Mouse (Mus musculus) forebrain, embryonic 14.5 days (tissue): Measurements from ENCODE around the gene Sephs1. TPM values are rescaled to one million over a fixed set of nuclear protein-coding genes. Genes with fewer than 3 reads are reported as not detected.

ENCODE experiments used
- ATAC-seq: fragments of 200-750 bp; cut with Nextera tagmentation; 2 replicates; pipeline ENCODE4 v1.8.0; 2017; ENCODE audit warnings: mild to moderate bottlenecking, moderate library complexity
- DNase-seq: peaks from one replicate; pipeline ENCODE4 v3.0.0-alpha.2; 2015; ENCODE audit warnings: low spot score
- H3K27ac ChIP-seq: fragments of 300-500 bp; sonication (generic); 2 replicates; pipeline ENCODE4 v1.5.1; 2014; ENCODE audit warnings: low read depth, mild to moderate bottlenecking, control low read depth, low read length, moderate library complexity
- H3K27me3 ChIP-seq: fragments of 300-500 bp; sonication (generic); replicated peaks from 2 replicates; pipeline ENCODE4 v1.6.1; 2014; ENCODE audit warnings: low read length, control low read depth, mixed read lengths; ENCODE audit not compliant: control insufficient read depth, insufficient read depth
- H3K36me3 ChIP-seq: fragments of 300-500 bp; sonication (generic); 2 replicates; pipeline ENCODE4 v1.6.1; 2014; ENCODE audit warnings: low read length, control low read depth; ENCODE audit not compliant: control insufficient read depth, insufficient read depth
- H3K4me1 ChIP-seq: fragments of 300-500 bp; sonication (generic); 2 replicates; pipeline ENCODE4 v1.6.1; 2014; ENCODE audit warnings: antibody characterized with exemption, low read length, control low read depth; ENCODE audit not compliant: control insufficient read depth, insufficient read depth
- H3K4me2 ChIP-seq: fragments of 300-500 bp; sonication (generic); 2 replicates; pipeline ENCODE4 v1.6.1; 2014; ENCODE audit warnings: mild to moderate bottlenecking, control low read depth, low read length
- H3K4me3 ChIP-seq: fragments of 300-500 bp; sonication (generic); 2 replicates; pipeline ENCODE4 v1.5.1; 2014; ENCODE audit warnings: low read depth, low read length, control low read depth
- H3K9ac ChIP-seq: fragments of 300-500 bp; sonication (generic); 2 replicates; pipeline ENCODE4 v1.6.1; 2014; ENCODE audit warnings: mild to moderate bottlenecking, low read length, control low read depth, moderate library complexity
- H3K9me3 ChIP-seq: fragments of 300-500 bp; sonication (generic); replicated peaks from 2 replicates; pipeline ENCODE4 v1.6.1; 2016; ENCODE audit warnings: low read length, control low read depth, mixed read lengths; ENCODE audit not compliant: control insufficient read depth
- WGBS: fragments of 180-500 bp; shearing (Covaris S2); extraction: QIAGEN DNeasy Blood & Tissue Kit; methylation state at CpG from one replicate; pipeline ENCODE4 v1.1.7; 2014; 5-methylcytosine and 5-hydroxymethylcytosine counted together
- polyA plus RNA-seq: library from polyadenylated mRNA; unstranded; fragments of >200 nt; fragmentation: Nextera tagmentation; extraction: Ambion mirVana; gene quantifications from 2 replicates; pipeline ENCODE4 v1.2.1, GENCODE M21; 2014

Gene Sephs1
- polyA plus RNA-seq, 1 experiment from 2014 or later = 102 TPM

DNA sequence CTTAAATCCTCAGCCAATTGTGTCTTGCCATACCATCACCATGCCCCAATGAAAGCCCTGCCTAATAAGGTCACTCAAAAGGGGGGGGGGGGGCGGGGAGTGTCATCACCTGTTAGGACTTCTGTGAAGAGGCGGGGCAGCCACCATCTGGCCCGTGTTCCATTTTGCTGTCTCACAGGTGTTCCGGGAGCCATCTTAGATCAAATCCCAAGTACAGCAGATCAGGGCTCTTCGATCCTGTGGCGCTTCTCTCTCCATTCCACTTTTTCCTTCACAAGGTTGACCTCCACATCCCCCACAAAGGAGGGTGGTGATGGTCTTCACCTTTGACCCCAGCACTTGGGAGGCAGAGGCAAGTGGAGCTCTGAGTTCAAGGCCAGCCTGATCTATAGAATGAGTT lies 34.7 kb downstream of the Sephs1 start:
- Histone ChIP-seq H3K4me1 (no peaks in the 10 kb centered on the region), H3K4me2 (no peak overlapping the region), H3K9ac (no peak overlapping the region), H3K36me3 (no peaks in the 10 kb centered on the region), H3K27me3 (no peaks in the 10 kb centered on the region), H3K27ac (no peak overlapping the region), H3K4me3 (no peak overlapping the region), H3K9me3 (no peaks in the 10 kb centered on the region)
- WGBS = 67% methylated on average over 6 of the region's 6 CpGs
- ATAC-seq (no peak), DNase-seq (no peak)

DNA sequence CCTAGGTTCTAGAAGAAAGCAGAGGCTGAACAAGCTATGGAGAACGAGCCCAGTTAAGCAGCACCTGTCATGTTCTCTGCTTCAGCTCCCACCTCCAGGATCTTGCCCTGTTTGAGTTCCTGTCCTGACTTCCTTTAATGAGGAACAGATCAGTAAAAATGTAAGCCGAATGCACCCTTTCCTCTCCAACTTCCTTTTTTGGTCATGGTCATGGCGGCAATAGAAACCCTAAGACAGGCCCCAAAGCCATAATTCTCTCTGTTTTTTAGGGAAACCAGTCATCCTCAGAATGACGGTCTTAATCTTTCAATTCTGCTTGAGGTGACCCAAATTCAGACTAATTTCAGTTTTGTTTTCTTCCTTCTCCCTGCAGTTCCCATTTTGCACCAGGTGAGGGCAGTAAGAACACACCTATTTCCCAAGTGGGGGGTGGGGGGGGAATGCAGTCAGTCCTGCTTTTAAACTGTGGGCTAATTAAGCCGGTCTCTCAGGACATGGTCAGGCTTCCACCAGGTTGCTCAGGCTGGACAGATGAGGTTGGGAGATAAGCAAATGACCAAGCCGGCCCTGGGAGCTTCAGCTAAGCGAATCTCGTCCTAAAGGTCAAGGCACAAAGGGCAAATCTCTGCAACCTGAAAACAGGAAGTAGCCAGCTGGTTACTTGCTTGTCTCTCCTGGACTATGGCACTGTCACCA lies 36.1 kb downstream of the Sephs1 start:
- DNase-seq = peak; percentile 62
- Histone ChIP-seq H3K4me3 (no peak overlapping the region), H3K4me1 (no peaks in the 10 kb centered on the region), H3K27me3 (no peaks in the 10 kb centered on the region), H3K4me2 (peak overlapping the region; percentile 28; the same call in 1 of the 2 replicates), H3K36me3 (no peaks in the 10 kb centered on the region), H3K27ac (no peak overlapping the region), H3K9ac (no peak overlapping the region), H3K9me3 (no peaks in the 10 kb centered on the region)
- 21% methylated on average over 8 of the region's 8 CpGs for WGBS
- ATAC-seq = no peak

DNA sequence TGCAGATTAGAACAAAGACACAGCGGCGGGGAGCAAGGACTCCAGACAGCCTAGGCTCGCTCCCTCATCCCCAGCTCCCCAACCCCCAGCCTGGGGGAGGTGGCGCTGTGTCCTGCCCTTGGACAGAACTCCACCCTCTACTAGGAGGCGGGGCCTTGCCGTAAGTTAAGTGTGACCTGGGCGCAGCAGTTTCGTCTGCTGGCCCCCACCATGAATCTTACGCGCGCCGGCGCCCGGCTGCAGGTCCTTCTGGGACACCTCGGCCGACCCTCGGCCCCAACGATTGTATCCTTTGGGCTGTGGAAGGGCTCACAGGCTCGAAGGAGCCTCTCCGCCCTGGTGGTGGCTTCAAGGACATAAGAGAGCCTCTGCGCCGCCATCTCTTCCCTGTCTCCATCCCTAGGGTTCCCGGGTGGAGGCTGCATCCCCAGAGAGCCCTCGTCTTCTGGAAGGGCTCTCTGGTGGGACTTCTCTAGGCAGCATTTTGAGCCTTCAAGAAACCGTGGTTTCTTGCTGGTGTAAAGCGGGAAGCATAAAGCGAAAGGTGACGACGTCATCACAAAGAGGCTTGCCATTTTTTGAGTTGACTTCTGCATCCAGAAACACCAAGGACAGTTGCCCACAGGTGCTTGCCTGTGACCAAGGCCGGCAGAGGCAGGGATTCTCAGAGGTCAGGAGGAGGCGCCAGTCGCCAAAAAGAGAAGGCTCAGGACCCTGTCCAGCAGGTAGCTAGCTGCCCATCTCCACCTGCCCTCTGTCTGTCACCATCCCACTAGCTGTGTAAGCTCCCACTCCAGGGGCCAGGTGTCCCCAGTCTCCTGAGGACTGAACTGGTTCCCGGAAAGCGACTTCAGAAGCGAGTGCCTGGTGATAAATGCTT lies 37.7 kb downstream of the Sephs1 start, which contains the start of gene Phyh:
TSS of gene Phyh (plus strand) at position 160 of the 880 bp plus-strand sequence.
- H3K4me1 ChIP-seq = no peaks in the 10 kb centered on the region
- H3K36me3 ChIP-seq = no peaks in the 10 kb centered on the region
- peak within 1 kb of the TSS; percentile 60 for H3K4me2 ChIP-seq
- no peaks in the 10 kb centered on the region for H3K27me3 ChIP-seq
- no peak within 1 kb of the TSS for H3K27ac ChIP-seq
- WGBS = 7% methylated on average over 35 of the region's 35 CpGs
- ATAC-seq = peak; percentile 95
- H3K4me3 ChIP-seq = peak within 1 kb of the TSS; percentile 44
- H3K9ac ChIP-seq = peak within 1 kb of the TSS; percentile 69
- H3K9me3 ChIP-seq = no peaks in the 10 kb centered on the region
- peak; percentile 82 for DNase-seq

GRCm38 (mm10) chr2:4921019-4921418 lies 39.7 kb downstream of the Sephs1 start:
- ATAC-seq = no peak
- no peak for DNase-seq

GRCm38 (mm10) chr2:4922476-4923164 lies 41.3 kb downstream of the Sephs1 start:
- H3K27me3 ChIP-seq = no peaks in the 10 kb centered on the region
- ATAC-seq (no peak), DNase-seq (no peak)
- no peak overlapping the region for H3K4me2 ChIP-seq
- H3K36me3 ChIP-seq = no peaks in the 10 kb centered on the region
- 71% methylated on average over 7 of the region's 7 CpGs for WGBS
- no peak overlapping the region for H3K27ac ChIP-seq
- no peaks in the 10 kb centered on the region for H3K9me3 ChIP-seq
- no peak overlapping the region for H3K4me3 ChIP-seq
- H3K9ac ChIP-seq = no peak overlapping the region
- no peaks in the 10 kb centered on the region for H3K4me1 ChIP-seq

More at GRCm38 (mm10) chr2:4921019-4921418, 39.7 kb downstream of the Sephs1 start:
- no peaks in the 10 kb centered on the region for H3K27me3 ChIP-seq
- no peaks in the 10 kb centered on the region for H3K9me3 ChIP-seq
- no peaks in the 10 kb centered on the region for H3K4me1 ChIP-seq
- H3K36me3 ChIP-seq = no peaks in the 10 kb centered on the region
- 71% methylated on average over 5 of the region's 5 CpGs for WGBS
- no peak overlapping the region for H3K4me3 ChIP-seq
- H3K9ac ChIP-seq = no peak overlapping the region
- H3K27ac ChIP-seq = no peak overlapping the region
- no peak overlapping the region for H3K4me2 ChIP-seq

- Histone ChIP-seq H3K4me1 (no peaks in the 10 kb centered on the region), H3K9me3 (no peaks in the 10 kb centered on the region), H3K4me2 (no peak overlapping the region), H3K9ac (no peak overlapping the region), H3K36me3 (no peaks in the 10 kb centered on the region), H3K27me3 (no peaks in the 10 kb centered on the region), H3K27ac (no peak overlapping the region), H3K4me3 (no peak overlapping the region)
- WGBS = 93% methylated on average over 3 of the region's 3 CpGs
- DNase-seq (no peak), ATAC-seq (no peak)
Observed at GRCm38 (mm10) chr2:4927391-4927790, 46.0 kb downstream of the Sephs1 start.

- H3K27me3 ChIP-seq = no peaks in the 10 kb centered on the region
- no peak for DNase-seq
- no peak overlapping the region for H3K4me2 ChIP-seq
- no peak overlapping the region for H3K9ac ChIP-seq
- H3K4me3 ChIP-seq = no peak overlapping the region
- H3K27ac ChIP-seq = no peak overlapping the region
- 93% methylated on average over 2 of the region's 2 CpGs for WGBS
- no peaks in the 10 kb centered on the region for H3K9me3 ChIP-seq
- H3K36me3 ChIP-seq = no peaks in the 10 kb centered on the region
- H3K4me1 ChIP-seq = no peaks in the 10 kb centered on the region
- ATAC-seq = no peak
Observed at GRCm38 (mm10) chr2:4929230-4929629, 47.9 kb downstream of the Sephs1 start.

- Histone ChIP-seq H3K27ac (no peak overlapping the region), H3K4me3 (no peak overlapping the region), H3K4me2 (no peak overlapping the region), H3K9ac (no peak overlapping the region), H3K27me3 (no peaks in the 10 kb centered on the region), H3K36me3 (no peaks in the 10 kb centered on the region), H3K9me3 (no peaks in the 10 kb centered on the region), H3K4me1 (no peaks in the 10 kb centered on the region)
- DNase-seq = no peak
- ATAC-seq = no peak
- WGBS = 89% methylated on average over 9 of the region's 9 CpGs
Observed at GRCm38 (mm10) chr2:4934516-4934915, 53.2 kb downstream of the Sephs1 start.
